Mouse (Mus musculus): Measurements from ENCODE around the gene B130006D01Rik. TPM values are rescaled to one million over a fixed set of nuclear protein-coding genes. Genes with fewer than 3 reads are reported as not detected.

The B130006D01Rik gene
- total and polyA plus RNA-seq, 2 experiments = 0.10 to 1.0 TPM

DNA sequence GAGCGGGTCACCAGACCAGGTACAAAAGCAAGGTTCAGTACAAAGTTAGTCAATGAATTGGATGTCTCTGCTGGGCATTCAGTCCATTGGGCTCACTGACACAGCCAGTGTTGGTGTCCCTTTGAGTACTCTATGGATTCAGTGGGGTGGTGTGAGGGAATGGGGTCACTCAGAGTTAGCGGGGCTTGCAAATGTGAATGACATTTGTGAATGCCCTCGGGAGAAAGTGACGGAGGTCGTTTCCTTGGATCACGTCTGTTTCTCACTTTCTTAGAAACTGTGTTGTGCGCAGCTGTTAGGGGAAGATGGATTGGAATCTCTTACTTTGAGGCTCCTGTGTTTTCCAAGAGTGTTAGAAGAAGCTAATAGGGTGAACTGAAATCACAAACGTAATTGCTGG is 41.4 kb downstream of the B130006D01Rik start:
- Histone ChIP-seq H3K4me3 (ENCODE audit: insufficient read depth, low read depth, low read length) (no peak overlapping the region), H3K27me3 (ENCODE audit: control insufficient read depth, insufficient read depth, low read length) (no peaks in the 10 kb centered on the region), H3K9ac (ENCODE audit: low read depth, low read length) (no peak overlapping the region), H3K79me2 (ENCODE audit: control insufficient read depth, insufficient read depth, low read length) (peaks cover 10% of the 10 kb centered on the region; the same call in 1 of the 2 replicates), H3K27ac (replicated peaks; ENCODE audit: insufficient read depth, low read depth, low read length) (no peak overlapping the region), H3K36me3 (ENCODE audit: control insufficient read depth, insufficient read depth, low read length) (peaks cover 28% of the 10 kb centered on the region; the same call in 1 of the 2 replicates), H3K4me1 (ENCODE audit: control insufficient read depth, insufficient read depth, low read length) (no peaks in the 10 kb centered on the region; the same call in 1 of the 2 replicates)
- 90% methylated on average over 8 of the region's 8 CpGs for WGBS
- TF ChIP-seq CTCF (IDR thresholded peaks at IDR 0.05; ENCODE audit: low read depth, low read length) (no peak), POLR2A (IDR thresholded peaks at IDR 0.05; ENCODE audit: extremely low read depth, insufficient read depth, low read length) (no peak)
- DNase-seq (ENCODE audit: extremely low read depth, low read depth, low spot score) = no peak

DNA sequence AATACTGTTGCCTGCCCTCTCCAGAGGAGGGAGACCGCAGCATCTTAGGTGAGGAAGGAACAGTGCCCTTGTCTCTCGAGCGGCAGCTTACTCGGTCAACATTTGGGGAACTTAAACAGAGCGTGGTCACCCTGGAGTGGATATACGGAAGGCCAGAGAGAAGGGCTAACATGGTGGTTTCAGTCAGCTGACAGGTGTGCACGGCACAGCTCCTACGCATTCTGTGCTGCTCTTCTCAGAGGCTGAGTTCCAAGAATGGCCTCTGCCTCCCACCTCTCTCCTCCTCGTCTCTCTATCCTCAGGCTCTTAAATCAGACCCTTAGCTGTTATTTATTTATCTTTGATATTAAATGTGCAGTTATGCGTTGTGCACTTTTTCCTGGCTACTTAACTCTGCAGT is 41.9 kb downstream of the B130006D01Rik start:
- 89% methylated on average over 10 of the region's 10 CpGs for WGBS
- Histone ChIP-seq H3K4me1 (ENCODE audit: control insufficient read depth, insufficient read depth, low read length) (no peaks in the 10 kb centered on the region; the same call in 1 of the 2 replicates), H3K27me3 (ENCODE audit: control insufficient read depth, insufficient read depth, low read length) (no peaks in the 10 kb centered on the region)

DNA sequence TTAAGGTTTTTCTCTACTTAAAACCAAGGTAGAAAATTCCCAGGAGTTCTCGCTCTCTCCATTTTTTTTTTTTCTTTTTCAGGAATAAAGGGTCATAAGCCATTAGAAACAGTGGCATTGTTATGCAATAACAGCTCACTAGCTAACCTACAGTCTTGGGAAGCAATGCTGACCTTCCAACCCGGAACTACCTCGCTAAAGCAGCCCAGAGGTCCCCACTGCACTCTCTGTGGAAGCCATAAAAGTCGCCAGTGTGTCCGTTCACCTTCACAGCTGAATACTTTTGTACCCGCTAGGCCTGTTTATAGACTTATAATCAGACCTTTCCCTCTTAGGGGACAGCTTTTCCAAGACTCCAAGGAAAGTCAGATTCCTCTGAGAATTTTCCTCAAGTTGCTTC is 44.9 kb downstream of the B130006D01Rik start:
- DNase-seq (ENCODE audit: extremely low read depth, low read depth, low spot score) = no peak
- TF ChIP-seq POLR2A (IDR thresholded peaks at IDR 0.05; ENCODE audit: extremely low read depth, insufficient read depth, low read length) = no peak
- no peak for TF ChIP-seq CTCF (IDR thresholded peaks at IDR 0.05; ENCODE audit: low read depth, low read length)
- Histone ChIP-seq H3K4me3 (ENCODE audit: insufficient read depth, low read depth, low read length) (no peak overlapping the region), H3K79me2 (ENCODE audit: control insufficient read depth, insufficient read depth, low read length) (0 out of 2 replicates have a peak, but pooled peaks cover 8% of the 10 kb centered on the region), H3K27ac (replicated peaks; ENCODE audit: insufficient read depth, low read depth, low read length) (no peak overlapping the region), H3K27me3 (ENCODE audit: control insufficient read depth, insufficient read depth, low read length) (no peaks in the 10 kb centered on the region), H3K4me1 (ENCODE audit: control insufficient read depth, insufficient read depth, low read length) (peaks cover 3% of the 10 kb centered on the region), H3K36me3 (ENCODE audit: control insufficient read depth, insufficient read depth, low read length) (peaks cover 20% of the 10 kb centered on the region; the same call in 1 of the 2 replicates), H3K9ac (ENCODE audit: low read depth, low read length) (no peak overlapping the region)
- WGBS = 76% methylated on average over 6 of the region's 6 CpGs

More for the DNA sequence above, 41.9 kb downstream of the B130006D01Rik start:
- Histone ChIP-seq H3K79me2 (ENCODE audit: control insufficient read depth, insufficient read depth, low read length) (0 out of 2 replicates have a peak, but pooled peaks cover 10% of the 10 kb centered on the region), H3K27ac (replicated peaks; ENCODE audit: insufficient read depth, low read depth, low read length) (no peak overlapping the region), H3K9ac (ENCODE audit: low read depth, low read length) (no peak overlapping the region), H3K4me3 (ENCODE audit: insufficient read depth, low read depth, low read length) (no peak overlapping the region), H3K36me3 (ENCODE audit: control insufficient read depth, insufficient read depth, low read length) (peaks cover 27% of the 10 kb centered on the region; the same call in 1 of the 2 replicates)
- no peak for DNase-seq (ENCODE audit: extremely low read depth, low read depth, low spot score)
- no peak for TF ChIP-seq POLR2A (IDR thresholded peaks at IDR 0.05; ENCODE audit: extremely low read depth, insufficient read depth, low read length)
- TF ChIP-seq CTCF (IDR thresholded peaks at IDR 0.05; ENCODE audit: low read depth, low read length) = no peak

DNA sequence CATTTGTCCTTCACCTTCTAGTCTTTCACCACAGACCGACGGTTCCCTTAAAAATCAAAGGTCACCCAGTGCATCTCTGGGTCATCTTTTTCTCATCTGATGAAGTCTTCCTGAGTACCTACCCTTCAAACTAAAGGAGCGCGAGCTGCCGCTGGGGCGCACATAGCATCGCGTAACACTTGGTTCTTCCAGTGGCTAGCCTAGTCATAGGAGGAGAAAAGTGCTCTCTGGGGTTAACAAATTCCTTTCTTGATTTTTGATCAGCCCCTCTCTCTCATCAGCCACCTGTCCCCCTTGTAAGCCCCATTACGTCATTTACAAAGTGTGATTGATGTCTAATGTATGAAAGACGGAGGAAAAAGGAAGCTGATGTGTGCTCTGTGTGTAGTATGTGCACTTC is 45.8 kb downstream of the B130006D01Rik start:
- Histone ChIP-seq H3K4me3 (ENCODE audit: insufficient read depth, low read depth, low read length) (no peak overlapping the region), H3K36me3 (ENCODE audit: control insufficient read depth, insufficient read depth, low read length) (peaks cover 19% of the 10 kb centered on the region; the same call in 1 of the 2 replicates), H3K9ac (ENCODE audit: low read depth, low read length) (no peak overlapping the region), H3K79me2 (ENCODE audit: control insufficient read depth, insufficient read depth, low read length) (0 out of 2 replicates have a peak, but pooled peaks cover 8% of the 10 kb centered on the region), H3K27ac (replicated peaks; ENCODE audit: insufficient read depth, low read depth, low read length) (no peak overlapping the region), H3K27me3 (ENCODE audit: control insufficient read depth, insufficient read depth, low read length) (no peaks in the 10 kb centered on the region), H3K4me1 (ENCODE audit: control insufficient read depth, insufficient read depth, low read length) (peaks cover 3% of the 10 kb centered on the region)
- TF ChIP-seq CTCF (IDR thresholded peaks at IDR 0.05; ENCODE audit: low read depth, low read length) = no peak
- no peak for TF ChIP-seq POLR2A (IDR thresholded peaks at IDR 0.05; ENCODE audit: extremely low read depth, insufficient read depth, low read length)
- DNase-seq (ENCODE audit: extremely low read depth, low read depth, low spot score) = no peak
- WGBS = 83% methylated on average over 10 of the region's 10 CpGs

DNA sequence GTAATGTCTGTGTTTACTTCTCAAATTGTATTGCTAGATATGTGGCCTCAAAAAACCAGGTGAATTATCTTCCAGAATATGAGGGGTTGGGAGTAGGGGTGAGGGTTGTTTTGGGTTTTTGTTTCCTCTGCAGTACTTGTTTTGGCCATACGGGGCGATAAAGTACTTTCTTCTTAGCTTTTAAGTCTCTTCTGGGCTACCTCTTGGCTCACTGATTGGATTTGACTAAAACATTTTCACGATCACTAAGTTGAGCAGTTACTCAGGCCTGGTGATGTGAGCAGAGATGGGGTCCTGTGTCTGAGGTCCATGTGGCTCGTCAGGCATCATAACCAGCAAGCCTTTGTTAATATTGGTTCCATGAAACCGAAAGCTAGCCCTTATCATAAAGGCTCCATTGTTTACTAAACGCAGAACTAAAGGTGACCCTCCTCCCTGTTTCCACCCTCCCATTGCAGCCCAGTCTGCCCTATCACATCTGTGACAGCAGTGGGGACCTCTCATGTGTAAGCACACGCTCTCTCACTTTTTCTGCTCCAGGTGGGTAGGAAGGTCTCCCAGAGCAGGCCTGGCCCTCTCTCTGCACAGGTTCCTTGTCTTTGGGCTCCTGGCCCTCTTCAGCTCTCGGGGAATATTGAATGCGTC is 47.5 kb downstream of the B130006D01Rik start:
- no peak overlapping the region for H3K9ac ChIP-seq (ENCODE audit: low read depth, low read length)
- peaks cover 10% of the 10 kb centered on the region; the same call in 1 of the 2 replicates for H3K36me3 ChIP-seq (ENCODE audit: control insufficient read depth, insufficient read depth, low read length)
- peaks cover 3% of the 10 kb centered on the region for H3K4me1 ChIP-seq (ENCODE audit: control insufficient read depth, insufficient read depth, low read length)
- no peaks in the 10 kb centered on the region for H3K27me3 ChIP-seq (ENCODE audit: control insufficient read depth, insufficient read depth, low read length)
- peak overlapping the region; percentile 1 for H3K27ac ChIP-seq (replicated peaks; ENCODE audit: insufficient read depth, low read depth, low read length)
- no peak overlapping the region for H3K4me3 ChIP-seq (ENCODE audit: insufficient read depth, low read depth, low read length)
- 72% methylated on average over 9 of the region's 9 CpGs for WGBS
- no peaks in the 10 kb centered on the region for H3K79me2 ChIP-seq (ENCODE audit: control insufficient read depth, insufficient read depth, low read length)
- DNase-seq (ENCODE audit: extremely low read depth, low read depth, low spot score) = no peak
- no peak for TF ChIP-seq CTCF (IDR thresholded peaks at IDR 0.05; ENCODE audit: low read depth, low read length)
- no peak for TF ChIP-seq POLR2A (IDR thresholded peaks at IDR 0.05; ENCODE audit: extremely low read depth, insufficient read depth, low read length)

DNA sequence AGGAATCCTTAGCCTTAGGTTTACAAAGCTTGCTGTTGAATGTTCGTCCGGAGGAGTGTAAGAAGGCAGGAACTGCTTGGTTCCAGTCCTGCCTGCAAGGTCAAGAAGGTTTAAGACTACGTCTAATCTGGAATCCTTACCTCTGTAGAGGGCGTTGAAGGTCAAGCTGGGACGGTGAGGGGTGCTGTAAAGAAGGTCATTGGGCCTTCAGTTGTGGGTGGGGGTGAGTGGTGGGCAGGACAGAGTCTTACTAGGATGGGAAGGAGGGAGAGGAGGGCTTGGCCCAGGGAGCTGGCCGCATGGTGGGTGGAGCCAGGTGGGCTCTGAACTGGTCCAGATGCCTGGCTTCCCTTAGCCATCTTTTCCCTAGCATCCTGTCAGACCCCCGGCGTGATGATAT is 48.3 kb downstream of the B130006D01Rik start:
- Histone ChIP-seq H3K4me3 (ENCODE audit: insufficient read depth, low read depth, low read length) (no peak overlapping the region), H3K27me3 (ENCODE audit: control insufficient read depth, insufficient read depth, low read length) (no peaks in the 10 kb centered on the region), H3K27ac (replicated peaks; ENCODE audit: insufficient read depth, low read depth, low read length) (no peak overlapping the region), H3K79me2 (ENCODE audit: control insufficient read depth, insufficient read depth, low read length) (no peaks in the 10 kb centered on the region), H3K4me1 (ENCODE audit: control insufficient read depth, insufficient read depth, low read length) (peaks cover 3% of the 10 kb centered on the region), H3K9ac (ENCODE audit: low read depth, low read length) (no peak overlapping the region), H3K36me3 (ENCODE audit: control insufficient read depth, insufficient read depth, low read length) (peaks cover 9% of the 10 kb centered on the region; the same call in 1 of the 2 replicates)
- TF ChIP-seq POLR2A (IDR thresholded peaks at IDR 0.05; ENCODE audit: extremely low read depth, insufficient read depth, low read length) = no peak
- TF ChIP-seq CTCF (IDR thresholded peaks at IDR 0.05; ENCODE audit: low read depth, low read length) = no peak
- WGBS = 91% methylated on average over 8 of the region's 8 CpGs
- no peak for DNase-seq (ENCODE audit: extremely low read depth, low read depth, low spot score)
